Mouse (Mus musculus): ENCODE measurements around the gene Setd1a.

The Setd1a gene

GRCm38 (mm10) chr7:127799211-127799610, 22.7 kb downstream of the Setd1a start:
- DNase-seq (ENCODE audit: extremely low read depth, low read depth, low spot score): no peak

GRCm38 (mm10) chr7:127799738-127800137, 23.3 kb downstream of the Setd1a start:
- DNase-seq (ENCODE audit: extremely low read depth, low read depth, low spot score): no peak

GRCm38 (mm10) chr7:127800435-127801009, 24.1 kb downstream of the Setd1a start, which contains the start of gene Hsd3b7:
TSS of gene Hsd3b7 (plus strand) at chr7:127800604.
- no peak for DNase-seq (ENCODE audit: extremely low read depth, low read depth, low spot score)

GRCm38 (mm10) chr7:127801010-127801621, 24.6 kb downstream of the Setd1a start:
- DNase-seq (ENCODE audit: extremely low read depth, low read depth, low spot score): no peak

- DNase-seq (ENCODE audit: extremely low read depth, low read depth, low spot score): no peak
These were observed 25.8 kb downstream of the Setd1a start for GRCm38 (mm10) chr7:127802313-127802712.

GRCm38 (mm10) chr7:127808821-127809220, 32.4 kb downstream of the Setd1a start:
- no peak for DNase-seq (ENCODE audit: extremely low read depth, low read depth, low spot score)

- no peak for DNase-seq (ENCODE audit: extremely low read depth, low read depth, low spot score)
These were observed 33.4 kb downstream of the Setd1a start for GRCm38 (mm10) chr7:127809846-127810245.

- no peak for DNase-seq (ENCODE audit: extremely low read depth, low read depth, low spot score)
These were observed 34.2 kb downstream of the Setd1a start for GRCm38 (mm10) chr7:127810650-127811049.

- DNase-seq (ENCODE audit: extremely low read depth, low read depth, low spot score): no peak
These were observed 34.8 kb downstream of the Setd1a start for GRCm38 (mm10) chr7:127811240-127811639.

GRCm38 (mm10) chr7:127812292-127812691, 35.8 kb downstream of the Setd1a start:
- peak; percentile 71 for DNase-seq (ENCODE audit: extremely low read depth, low read depth, low spot score)

- no peak for DNase-seq (ENCODE audit: extremely low read depth, low read depth, low spot score)
These were observed 37.4 kb downstream of the Setd1a start for GRCm38 (mm10) chr7:127813821-127814220.

- peak; percentile 81 for DNase-seq (ENCODE audit: extremely low read depth, low read depth, low spot score)
These were observed 37.9 kb downstream of the Setd1a start for GRCm38 (mm10) chr7:127814241-127814921.

GRCm38 (mm10) chr7:127815116-127815665, 38.7 kb downstream of the Setd1a start:
- no peak for DNase-seq (ENCODE audit: extremely low read depth, low read depth, low spot score)

- DNase-seq (ENCODE audit: extremely low read depth, low read depth, low spot score): peak; percentile 88
These were observed 39.7 kb downstream of the Setd1a start for GRCm38 (mm10) chr7:127815954-127816821.

GRCm38 (mm10) chr7:127817053-127817452, 40.6 kb downstream of the Setd1a start:
- DNase-seq (ENCODE audit: extremely low read depth, low read depth, low spot score): no peak

GRCm38 (mm10) chr7:127817776-127818175, 41.3 kb downstream of the Setd1a start:
- no peak for DNase-seq (ENCODE audit: extremely low read depth, low read depth, low spot score)

- no peak for DNase-seq (ENCODE audit: extremely low read depth, low read depth, low spot score)
These were observed 44.5 kb downstream of the Setd1a start for GRCm38 (mm10) chr7:127820836-127821509.

- DNase-seq (ENCODE audit: extremely low read depth, low read depth, low spot score): no peak
These were observed 46.0 kb downstream of the Setd1a start for GRCm38 (mm10) chr7:127822494-127822893.

GRCm38 (mm10) chr7:127823236-127824171, 47.0 kb downstream of the Setd1a start:
- DNase-seq (ENCODE audit: extremely low read depth, low read depth, low spot score): no peak
